Mouse (Mus musculus): ENCODE measurements around the gene Slc25a51.

GRCm38 (mm10) chr4:45423406-45423805, 14.8 kb upstream of the Slc25a51 start:
- TF ChIP-seq GATA1 (IDR thresholded peaks at IDR 0.05; ENCODE audit: low read length): no peak
- no peak for TF ChIP-seq TAL1 (IDR thresholded peaks at IDR 0.05; ENCODE audit: low read length)
